Mouse (Mus musculus) stomach, adult 2 months (tissue): ENCODE results near the gene Olfr1279. TPM values are rescaled to one million over a fixed set of nuclear protein-coding genes. Genes with fewer than 3 reads are reported as not detected.

ENCODE experiments used
- polyA plus RNA-seq: library from polyadenylated mRNA; depleted of rRNA; stranded (reverse); fragments of >200 nt; gene quantifications from 2 replicates; pipeline ENCODE4 v1.2.3, GENCODE M21; 2012; rRNA removed

Olfr1279 gene
- not detected in 2 replicates for polyA plus RNA-seq

DNA sequence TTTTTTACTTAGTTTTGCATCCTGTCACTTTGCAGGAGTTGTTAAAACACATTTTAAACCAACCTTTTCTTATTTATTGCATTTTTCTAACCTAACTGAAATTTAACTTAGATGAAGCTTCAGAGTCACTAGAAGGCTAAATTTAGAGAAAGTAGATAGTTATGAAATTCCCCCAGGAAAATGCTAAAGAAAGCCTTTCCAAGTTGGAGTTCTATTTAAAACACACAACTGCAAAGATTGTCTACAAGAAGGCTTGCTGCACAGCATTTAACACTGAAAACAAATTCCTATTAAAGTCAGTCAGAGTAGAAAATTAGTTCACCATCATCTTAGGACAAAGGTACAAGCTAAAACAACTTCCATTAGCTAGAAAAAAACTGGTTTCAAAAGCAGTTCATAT lies at the start of gene Olfr1279:
Gene Olfr1279, plus strand, starts transcription at position 262 of the 400 bp plus-strand sequence.

GRCm38 (mm10) chr2:111254216-111254615 lies 46.2 kb upstream of the Olfr1279 start, which contains the start of gene Olfr1276:
TSS of gene Olfr1276 (plus strand) at chr2:111254516.

DNA sequence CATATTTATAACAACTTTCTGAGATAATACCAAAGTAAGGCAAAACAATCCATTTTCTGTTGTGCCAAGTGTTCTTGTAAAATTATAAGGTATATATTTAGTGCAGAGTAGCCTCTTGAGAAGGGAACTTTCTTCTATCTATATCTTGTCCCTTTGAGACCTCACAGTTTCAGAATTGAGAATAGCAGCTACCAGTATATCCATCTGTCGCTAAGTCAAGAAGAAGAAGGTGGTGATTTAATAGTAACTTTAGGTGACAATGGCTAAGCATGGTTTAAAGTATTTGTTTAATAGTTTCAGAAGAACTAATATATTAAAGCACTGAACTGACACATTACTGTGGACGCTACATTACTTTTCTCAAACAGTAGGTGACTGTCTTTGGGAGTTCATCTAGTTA lies 26.4 kb upstream of the Olfr1279 start, which contains the start of gene Olfr1277:
Gene Olfr1277, minus strand, starts transcription at position 101 of the 400 bp plus-strand sequence.

GRCm38 (mm10) chr2:111289836-111290235 lies 10.6 kb upstream of the Olfr1279 start, which contains the start of gene Olfr1278:
TSS of gene Olfr1278 (plus strand) at chr2:111290136.

DNA sequence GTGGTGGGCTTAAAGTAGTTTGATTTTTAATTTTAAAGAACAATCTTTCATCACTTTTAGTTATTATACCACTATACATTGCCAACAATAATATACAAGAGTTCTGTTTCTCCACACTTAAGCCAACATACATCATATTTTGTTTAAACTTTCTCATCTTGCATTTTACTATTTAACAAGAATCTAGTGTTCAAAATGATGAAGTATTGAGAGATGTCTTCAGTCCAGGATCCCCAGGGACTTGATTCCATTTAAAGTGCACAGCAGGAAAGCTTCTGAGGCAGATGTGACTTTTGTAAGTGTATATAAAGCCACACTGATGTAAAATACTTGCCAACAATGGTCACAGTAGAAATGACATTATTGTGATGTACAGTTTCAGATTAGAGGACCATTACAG lies 13.3 kb downstream of the Olfr1279 start, which contains the start of gene Olfr1280:
Gene Olfr1280, plus strand, starts transcription at position 301 of the 400 bp plus-strand sequence.

GRCm38 (mm10) chr2:111326220-111326619 lies 25.8 kb downstream of the Olfr1279 start, which contains the start of gene Olfr1281:
TSS of gene Olfr1281 (plus strand) at chr2:111326520.

DNA sequence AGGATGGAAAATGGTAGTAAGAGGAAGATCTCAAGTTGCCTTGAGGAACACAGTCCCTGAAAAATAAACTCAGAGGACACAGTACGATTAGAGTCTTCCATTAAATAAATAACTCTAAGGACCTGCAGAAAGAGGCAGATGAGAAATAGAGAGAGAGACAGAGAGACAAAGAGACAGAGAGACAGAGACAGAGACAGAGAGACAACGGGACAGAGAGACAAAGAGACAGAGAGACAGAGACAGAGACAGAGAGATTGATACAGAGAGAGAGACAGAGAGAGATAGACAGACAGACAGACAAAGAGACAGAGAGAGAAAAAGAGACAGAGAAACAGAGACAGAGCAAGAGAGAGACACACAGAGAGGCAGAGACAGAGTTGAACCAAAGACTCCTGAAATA lies 35.5 kb downstream of the Olfr1279 start, which contains the start of gene Olfr1282:
Gene Olfr1282, minus strand, starts transcription at position 101 of the 400 bp plus-strand sequence.

Other genes starting within 250 kb of the Olfr1279 start
- gene Gm13941, start 194.7 kb upstream of the Olfr1279 start, polyA plus RNA-seq, result not detected in 2 replicates
- gene Gm15130, start 147.7 kb upstream of the Olfr1279 start, polyA plus RNA-seq, result not detected in 2 replicates
- not detected in 2 replicates for gene 4930430A15Rik, start 71.0 kb upstream of the Olfr1279 start, polyA plus RNA-seq
- not detected in 2 replicates for gene Olfr1275, start 65.3 kb upstream of the Olfr1279 start, polyA plus RNA-seq
- not detected in 2 replicates for gene Olfr1276, start 46.1 kb upstream of the Olfr1279 start, polyA plus RNA-seq
- not detected in 2 replicates for gene Olfr1277, start 26.5 kb upstream of the Olfr1279 start, polyA plus RNA-seq
- not detected in 2 replicates for gene Olfr1278, start 10.5 kb upstream of the Olfr1279 start, polyA plus RNA-seq
- not detected in 2 replicates for gene Olfr1280, start 13.4 kb downstream of the Olfr1279 start, polyA plus RNA-seq
- gene Olfr1281, start 25.9 kb downstream of the Olfr1279 start, polyA plus RNA-seq, result not detected in 2 replicates
- gene Olfr1282, start 35.4 kb downstream of the Olfr1279 start, polyA plus RNA-seq, result not detected in 2 replicates
- not detected in 2 replicates for gene Olfr1283, start 66.2 kb downstream of the Olfr1279 start, polyA plus RNA-seq
- gene Olfr1284, start 74.9 kb downstream of the Olfr1279 start, polyA plus RNA-seq, result not detected in 2 replicates
- not detected in 2 replicates for gene Olfr1286, start 122.5 kb downstream of the Olfr1279 start, polyA plus RNA-seq
- not detected in 2 replicates for gene Olfr1287, start 148.5 kb downstream of the Olfr1279 start, polyA plus RNA-seq
- not detected in 2 replicates for gene Olfr1288, start 173.5 kb downstream of the Olfr1279 start, polyA plus RNA-seq
- not detected in 2 replicates for gene Olfr1289, start 180.2 kb downstream of the Olfr1279 start, polyA plus RNA-seq
- gene Olfr1290, start 193.2 kb downstream of the Olfr1279 start, polyA plus RNA-seq, result not detected in 2 replicates
- not detected in 2 replicates for gene Olfr1291-ps1, start 196.5 kb downstream of the Olfr1279 start, polyA plus RNA-seq
- gene Olfr1293-ps, start 224.6 kb downstream of the Olfr1279 start, polyA plus RNA-seq, result not detected in 2 replicates
- gene Olfr1294, start 239.7 kb downstream of the Olfr1279 start, polyA plus RNA-seq, result not detected in 2 replicates